Mouse (Mus musculus): ENCODE data around the gene Dixdc1. TPM values are rescaled to one million over a fixed set of nuclear protein-coding genes. Genes with fewer than 3 reads are reported as not detected.

Dixdc1 gene
- polyA plus RNA-seq (2014; fragmentation: Nextera tagmentation; extraction: Ambion mirVana) = 2.3 and 3.5 TPM in 2 replicates

DNA sequence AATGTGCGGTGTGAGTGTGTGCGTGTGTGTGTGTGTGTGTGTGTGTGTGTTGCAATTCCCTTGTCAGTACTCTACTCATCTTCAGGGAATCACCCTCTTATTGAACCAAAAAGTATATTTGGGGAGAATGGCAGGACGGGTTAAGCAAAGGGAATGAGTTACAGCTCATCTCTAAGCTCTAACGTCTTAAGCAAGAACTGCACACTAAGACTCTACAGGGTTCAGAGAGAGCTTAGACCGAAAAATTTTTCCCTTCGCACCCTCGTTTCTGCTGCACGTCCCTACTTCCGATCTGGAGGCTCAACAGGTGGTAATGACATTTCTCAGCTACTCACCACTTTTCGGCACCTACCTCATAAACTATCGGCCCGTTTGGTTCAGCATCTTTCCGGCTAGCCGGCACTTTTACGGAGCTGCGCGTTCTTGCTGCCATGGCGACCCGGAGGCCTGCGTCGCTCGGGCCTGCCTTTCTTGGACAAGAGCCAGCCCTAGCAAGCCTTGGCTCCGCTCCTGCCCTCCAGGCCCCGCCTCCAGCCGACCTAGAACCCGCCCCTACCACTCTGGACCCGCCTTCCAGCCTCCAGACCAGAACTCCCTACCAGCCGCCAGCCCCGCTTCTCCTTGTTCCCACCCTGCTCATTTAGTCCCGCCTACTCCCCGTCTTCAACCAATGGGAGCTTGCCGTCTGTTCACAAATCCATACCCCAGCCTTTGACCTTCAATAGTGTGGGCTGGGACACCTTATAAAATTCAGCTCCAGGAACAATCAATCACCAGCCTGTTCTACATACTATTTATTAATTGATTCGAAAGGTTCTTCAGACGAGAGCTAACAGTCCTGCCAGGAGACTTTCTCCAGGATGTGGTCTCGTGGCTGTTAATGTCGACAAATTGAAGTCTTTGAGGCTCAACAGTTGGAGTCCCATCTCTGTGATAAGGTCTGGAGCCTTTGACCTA is at the start of gene Dixdc1:
Dixdc1 (minus strand) TSS at position 604 of the 957 bp plus-strand sequence.
- Histone ChIP-seq H3K9ac (ENCODE audit: low read depth, low read length) (no peak within 1 kb of the TSS), H3K27ac (ENCODE audit: low read depth, low read length) (no peak within 1 kb of the TSS), H3K36me3 (ENCODE audit: control insufficient read depth, insufficient read depth, low read length) (no peaks in the 10 kb centered on the region), H3K27me3 (replicated peaks; ENCODE audit: control insufficient read depth, insufficient read depth, low read length) (no peaks in the 10 kb centered on the region), H3K4me2 (peak within 1 kb of the TSS; percentile 75), H3K9me3 (ENCODE audit: control insufficient read depth, low read length) (no peaks in the 10 kb centered on the region), H3K4me3 (ENCODE audit: low read depth, low read length) (peak within 1 kb of the TSS; percentile 45), H3K4me1 (replicated peaks; ENCODE audit: control insufficient read depth, insufficient read depth, low read length) (peaks cover 5% of the 10 kb centered on the region)
- 14% methylated on average over 36 of the region's 36 CpGs for WGBS
- peak; percentile 90 for DNase-seq (ENCODE audit: low spot score)
- peak; percentile 99 for ATAC-seq (replicated peaks; ENCODE audit: low FRiP score)

DNA sequence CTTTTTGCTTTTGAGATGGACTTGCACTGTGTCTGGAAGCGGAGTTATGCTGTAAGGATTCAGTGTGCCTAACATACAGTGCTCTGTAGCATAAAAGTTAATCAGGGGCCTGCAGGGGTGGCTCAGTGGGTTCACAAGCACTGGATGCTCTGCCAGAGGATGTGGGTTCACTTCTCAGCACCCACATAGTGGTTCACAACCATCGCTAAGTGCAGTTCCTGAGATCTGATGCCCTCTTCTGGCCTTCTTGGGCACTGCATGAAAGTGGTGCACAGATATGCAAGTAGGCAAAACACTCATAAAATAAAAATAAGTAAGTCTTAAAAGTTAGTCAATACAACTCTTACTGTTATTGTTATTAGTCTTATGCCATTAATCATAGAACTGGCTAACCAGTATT is 42.8 kb upstream of the Dixdc1 start:
- DNase-seq (ENCODE audit: low spot score) = peak; percentile 42
- Histone ChIP-seq H3K27ac (ENCODE audit: low read depth, low read length) (no peak overlapping the region), H3K4me2 (no peak overlapping the region), H3K36me3 (ENCODE audit: control insufficient read depth, insufficient read depth, low read length) (peaks cover 28% of the 10 kb centered on the region), H3K9ac (ENCODE audit: low read depth, low read length) (no peak overlapping the region), H3K27me3 (replicated peaks; ENCODE audit: control insufficient read depth, insufficient read depth, low read length) (no peaks in the 10 kb centered on the region), H3K4me1 (replicated peaks; ENCODE audit: control insufficient read depth, insufficient read depth, low read length) (no peaks in the 10 kb centered on the region), H3K4me3 (ENCODE audit: low read depth, low read length) (no peak overlapping the region), H3K9me3 (ENCODE audit: control insufficient read depth, low read length) (no peaks in the 10 kb centered on the region)
- WGBS = 70% methylated on average over 2 of the region's 2 CpGs
- no peak for ATAC-seq (replicated peaks; ENCODE audit: low FRiP score)

DNA sequence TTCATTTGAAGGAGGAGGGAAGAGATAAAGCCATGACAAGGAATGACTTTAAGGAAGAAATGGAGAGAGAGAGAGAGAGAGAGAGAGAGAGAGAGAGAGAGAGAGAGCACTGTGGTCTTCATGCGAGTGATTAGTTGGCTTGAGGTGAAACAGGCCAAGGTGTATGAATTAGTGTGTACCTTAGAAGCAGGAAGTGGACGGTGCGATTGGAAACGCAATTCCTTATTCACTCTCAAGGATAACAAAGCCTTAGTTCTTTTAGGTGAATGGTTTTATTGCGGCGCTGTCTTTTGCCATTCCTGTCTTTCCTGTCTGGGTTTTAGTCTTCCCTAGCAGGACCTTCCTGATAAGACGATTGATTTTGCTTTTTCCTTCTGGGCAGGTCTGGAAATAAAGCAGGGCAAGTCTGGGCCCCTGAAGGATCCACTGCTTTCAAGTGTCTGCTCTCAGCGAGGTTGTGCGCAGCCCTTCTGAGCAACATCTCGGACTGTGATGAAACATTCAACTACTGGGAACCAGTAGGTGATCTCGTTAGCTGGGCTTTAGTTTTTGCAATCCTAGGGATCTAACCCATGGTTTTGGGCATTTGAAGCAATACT is 36.9 kb upstream of the Dixdc1 start:
- H3K4me1 ChIP-seq (replicated peaks; ENCODE audit: control insufficient read depth, insufficient read depth, low read length) = peaks cover 15% of the 10 kb centered on the region
- peaks cover 8% of the 10 kb centered on the region for H3K36me3 ChIP-seq (ENCODE audit: control insufficient read depth, insufficient read depth, low read length)
- peak overlapping the region; percentile 84 for H3K4me2 ChIP-seq
- no peaks in the 10 kb centered on the region for H3K27me3 ChIP-seq (replicated peaks; ENCODE audit: control insufficient read depth, insufficient read depth, low read length)
- no peak for ATAC-seq (replicated peaks; ENCODE audit: low FRiP score)
- peak overlapping the region; percentile 89 for H3K4me3 ChIP-seq (ENCODE audit: low read depth, low read length)
- 60% methylated on average over 11 of the region's 11 CpGs for WGBS
- peak overlapping the region; percentile 80 for H3K9ac ChIP-seq (ENCODE audit: low read depth, low read length)
- H3K27ac ChIP-seq (ENCODE audit: low read depth, low read length) = no peak overlapping the region
- no peak for DNase-seq (ENCODE audit: low spot score)
- no peaks in the 10 kb centered on the region for H3K9me3 ChIP-seq (ENCODE audit: control insufficient read depth, low read length)

DNA sequence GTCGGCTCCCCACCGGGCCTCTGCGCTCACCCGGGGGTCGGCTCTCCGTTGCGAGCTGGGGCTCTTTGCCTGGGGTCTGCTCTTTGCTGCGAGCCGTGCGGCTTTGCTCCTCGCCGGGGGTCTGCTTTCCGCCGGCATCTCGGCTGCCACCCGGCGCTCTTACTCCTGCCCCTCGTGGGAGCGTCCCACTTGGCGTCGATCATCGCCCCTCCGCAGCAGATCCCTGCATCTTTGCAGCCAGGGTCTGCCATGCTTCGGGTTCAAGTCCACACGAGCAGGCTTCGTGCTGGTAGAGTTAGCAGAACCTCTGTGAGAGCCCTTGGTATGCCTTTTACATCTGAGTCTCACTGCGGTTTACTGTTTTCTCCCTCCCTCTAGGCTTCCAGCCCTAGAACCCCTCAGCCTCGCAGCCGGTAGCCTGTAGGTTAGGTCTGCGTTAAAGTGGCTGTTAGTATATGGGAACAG is 36.4 kb upstream of the Dixdc1 start:
- DNase-seq (ENCODE audit: low spot score) = peak; percentile 61
- H3K27me3 ChIP-seq (replicated peaks; ENCODE audit: control insufficient read depth, insufficient read depth, low read length) = no peaks in the 10 kb centered on the region
- ATAC-seq (replicated peaks; ENCODE audit: low FRiP score) = peak; percentile 54
- peak overlapping the region; percentile 80 for H3K9ac ChIP-seq (ENCODE audit: low read depth, low read length)
- peak overlapping the region; percentile 71 for H3K27ac ChIP-seq (ENCODE audit: low read depth, low read length)
- peak overlapping the region; percentile 84 for H3K4me2 ChIP-seq
- H3K4me3 ChIP-seq (ENCODE audit: low read depth, low read length) = peak overlapping the region; percentile 89
- H3K36me3 ChIP-seq (ENCODE audit: control insufficient read depth, insufficient read depth, low read length) = peaks cover 6% of the 10 kb centered on the region
- no peaks in the 10 kb centered on the region for H3K9me3 ChIP-seq (ENCODE audit: control insufficient read depth, low read length)
- 0% methylated on average over 29 of the region's 30 CpGs for WGBS
- peaks cover 15% of the 10 kb centered on the region for H3K4me1 ChIP-seq (replicated peaks; ENCODE audit: control insufficient read depth, insufficient read depth, low read length)

DNA sequence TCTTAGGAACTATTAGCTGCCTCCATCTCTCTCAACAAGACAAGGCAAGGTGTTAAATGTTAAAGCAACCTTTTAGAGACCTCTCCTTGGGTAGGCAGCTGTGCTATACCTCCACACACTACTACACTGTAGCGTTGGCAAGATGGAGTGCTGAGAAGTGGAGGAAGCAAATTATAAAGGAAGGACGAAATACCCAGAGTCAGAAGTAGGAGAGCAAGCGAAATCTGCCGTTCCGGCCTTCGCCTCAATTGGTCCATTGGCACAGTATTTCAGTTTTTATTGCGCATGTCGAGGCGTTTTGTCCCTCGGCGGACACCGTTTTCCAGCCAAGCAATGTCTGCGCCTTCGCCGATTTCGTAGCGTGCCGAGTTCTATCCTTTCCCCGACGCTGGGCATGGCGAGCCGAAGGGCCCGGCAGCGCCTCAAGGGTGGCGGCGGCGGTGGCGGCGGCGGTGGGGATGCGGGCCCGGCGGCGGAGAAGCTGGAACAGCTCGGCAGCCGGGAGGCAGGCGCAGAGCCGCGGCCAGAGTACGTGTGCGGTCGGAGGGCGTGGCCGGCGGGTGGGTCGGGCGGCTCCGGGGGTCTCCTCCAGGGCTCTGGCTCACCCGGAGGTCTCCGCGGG is 35.8 kb upstream of the Dixdc1 start, which contains the start of the genes Alg9 and 1110032A03Rik:
Alg9 (plus strand) TSS at position 29 of the 622 bp plus-strand sequence.
1110032A03Rik (minus strand) TSS at position 530 of the 622 bp plus-strand sequence.
- Histone ChIP-seq H3K27me3 (replicated peaks; ENCODE audit: control insufficient read depth, insufficient read depth, low read length) (no peaks in the 10 kb centered on the region), H3K4me2 (peak within 1 kb of the TSS; percentile 84), H3K9ac (ENCODE audit: low read depth, low read length) (peak within 1 kb of the TSS; percentile 80), H3K36me3 (ENCODE audit: control insufficient read depth, insufficient read depth, low read length) (peaks cover 3% of the 10 kb centered on the region), H3K4me3 (ENCODE audit: low read depth, low read length) (peak within 1 kb of the TSS; percentile 89), H3K4me1 (replicated peaks; ENCODE audit: control insufficient read depth, insufficient read depth, low read length) (peaks cover 15% of the 10 kb centered on the region), H3K27ac (ENCODE audit: low read depth, low read length) (peak within 1 kb of the TSS; percentile 71), H3K9me3 (ENCODE audit: control insufficient read depth, low read length) (no peaks in the 10 kb centered on the region)
- WGBS = under 1% methylated on average over 51 of the region's 51 CpGs
- peak; percentile 79 for ATAC-seq (replicated peaks; ENCODE audit: low FRiP score)
- peak; percentile 89 for DNase-seq (ENCODE audit: low spot score)

DNA sequence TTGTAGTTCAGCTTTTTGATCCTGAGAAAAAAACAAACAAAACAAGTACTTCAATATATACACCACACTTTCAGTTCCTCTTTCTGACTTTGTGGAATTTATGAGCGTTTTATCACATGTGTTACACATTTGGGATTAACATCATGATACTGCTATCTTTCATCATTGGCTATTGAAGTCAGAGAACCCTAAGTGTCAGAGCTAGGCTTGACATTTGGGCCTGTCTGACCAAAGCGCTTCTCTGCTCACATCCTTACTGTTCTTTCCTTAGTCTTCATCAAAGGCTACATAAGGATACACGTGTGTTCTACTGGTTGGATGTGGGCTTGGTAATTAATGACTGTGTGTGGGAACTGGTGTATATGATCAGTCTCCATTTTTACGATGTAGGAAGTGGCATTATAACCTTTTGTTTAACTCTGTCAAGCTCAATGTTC is 34.7 kb upstream of the Dixdc1 start:
- H3K4me1 ChIP-seq (replicated peaks; ENCODE audit: control insufficient read depth, insufficient read depth, low read length) = peaks cover 19% of the 10 kb centered on the region
- H3K4me2 ChIP-seq = peak overlapping the region; percentile 84
- peak overlapping the region; percentile 30; the same call in 1 of the 2 replicates for H3K9ac ChIP-seq (ENCODE audit: low read depth, low read length)
- H3K4me3 ChIP-seq (ENCODE audit: low read depth, low read length) = peak overlapping the region; percentile 89; the same call in 1 of the 2 replicates
- H3K36me3 ChIP-seq (ENCODE audit: control insufficient read depth, insufficient read depth, low read length) = no peaks in the 10 kb centered on the region; the same call in 1 of the 2 replicates
- no peaks in the 10 kb centered on the region for H3K9me3 ChIP-seq (ENCODE audit: control insufficient read depth, low read length)
- no peak overlapping the region; the same call in 1 of the 2 replicates for H3K27ac ChIP-seq (ENCODE audit: low read depth, low read length)
- no peaks in the 10 kb centered on the region for H3K27me3 ChIP-seq (replicated peaks; ENCODE audit: control insufficient read depth, insufficient read depth, low read length)
- no peak for ATAC-seq (replicated peaks; ENCODE audit: low FRiP score)
- DNase-seq (ENCODE audit: low spot score) = no peak
- WGBS = 61% methylated on average over 4 of the region's 4 CpGs

DNA sequence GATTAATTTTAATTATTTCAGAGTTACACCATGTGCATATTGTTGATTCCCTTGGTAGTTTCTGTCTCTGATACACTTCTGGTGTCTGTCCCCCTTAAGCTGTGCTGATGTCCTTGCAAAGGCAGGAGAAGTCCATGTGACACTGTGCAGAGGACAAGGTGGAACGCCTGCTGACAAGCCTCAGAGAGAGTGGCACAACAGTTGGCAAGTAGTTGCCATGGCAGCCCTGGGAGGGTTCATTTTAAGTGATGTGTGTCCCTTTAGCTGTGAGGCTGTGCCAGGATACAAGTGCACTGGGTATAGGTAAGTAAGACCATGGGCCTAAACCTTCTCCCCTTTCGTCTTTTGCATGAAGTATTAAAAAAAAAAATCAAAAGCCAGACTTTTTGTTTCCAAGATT is 30.7 kb upstream of the Dixdc1 start:
- no peak overlapping the region for H3K4me3 ChIP-seq (ENCODE audit: low read depth, low read length)
- no peaks in the 10 kb centered on the region for H3K27me3 ChIP-seq (replicated peaks; ENCODE audit: control insufficient read depth, insufficient read depth, low read length)
- H3K27ac ChIP-seq (ENCODE audit: low read depth, low read length) = no peak overlapping the region
- H3K36me3 ChIP-seq (ENCODE audit: control insufficient read depth, insufficient read depth, low read length) = no peaks in the 10 kb centered on the region
- H3K9ac ChIP-seq (ENCODE audit: low read depth, low read length) = no peak overlapping the region
- H3K9me3 ChIP-seq (ENCODE audit: control insufficient read depth, low read length) = no peaks in the 10 kb centered on the region
- no peak overlapping the region for H3K4me2 ChIP-seq
- WGBS = 90% methylated on average over 2 of the region's 2 CpGs
- ATAC-seq (replicated peaks; ENCODE audit: low FRiP score) (no peak), DNase-seq (ENCODE audit: low spot score) (no peak)
- peaks cover 16% of the 10 kb centered on the region for H3K4me1 ChIP-seq (replicated peaks; ENCODE audit: control insufficient read depth, insufficient read depth, low read length)
